Mouse (Mus musculus) CD8-positive naive resting alpha-beta T cell, adult 2 months (primary cell): ENCODE results near the gene Mgat5.

Source experiments
- DNase-seq, 2 experiments: peaks; one replicate each; pipeline ENCODE4 v3.0.0; 2022; ENCODE audit warnings: low read depth in 2 of 2, low spot score in 2 of 2

Gene Mgat5

DNA sequence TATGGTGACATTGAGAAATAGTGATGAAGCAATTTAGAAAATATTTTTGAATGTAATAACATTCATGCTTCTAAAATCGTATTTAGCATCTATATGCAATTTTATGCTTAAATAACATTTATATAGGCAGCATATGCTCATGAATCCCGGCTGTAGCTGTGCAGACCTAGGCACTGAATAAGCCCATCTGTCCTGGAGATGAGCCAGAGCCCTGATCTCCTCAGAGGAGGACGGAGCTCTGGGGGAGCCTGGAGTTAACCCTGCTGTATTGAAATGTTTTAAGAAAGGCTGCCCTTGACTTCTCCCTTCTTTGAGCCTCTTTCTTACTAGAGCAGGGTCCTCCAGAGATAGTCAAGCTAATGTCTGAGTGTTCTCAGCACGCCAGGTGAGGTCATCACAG, 217.8 kb downstream of the Mgat5 start:
- no peak for DNase-seq

DNA sequence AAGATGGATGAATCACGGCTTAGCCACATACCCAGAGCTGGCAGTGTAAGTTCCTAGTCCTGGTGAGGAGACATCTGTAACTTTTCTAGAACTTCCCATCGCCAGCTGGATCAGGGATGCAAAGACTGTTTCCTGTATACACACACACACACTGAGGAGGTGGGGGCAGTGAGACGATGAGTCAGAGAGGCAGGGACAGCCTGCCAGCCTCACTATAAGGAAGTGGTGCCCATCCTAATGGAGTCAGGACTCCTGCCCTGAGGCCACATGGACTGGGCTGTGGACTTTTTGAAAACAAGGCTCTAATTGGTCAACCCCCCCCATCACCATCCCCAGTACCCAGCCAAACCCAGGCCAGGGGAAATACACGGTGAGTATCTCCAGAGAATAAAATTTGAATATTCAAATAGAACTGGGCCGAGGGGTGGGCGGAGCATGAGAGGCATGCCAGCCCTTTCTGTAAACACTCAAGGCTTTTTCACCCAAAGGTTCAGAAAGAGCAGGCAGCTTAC, 220.3 kb downstream of the Mgat5 start:
- DNase-seq: no peak

GRCm38 (mm10) chr1:127430290-127430689, 225.5 kb downstream of the Mgat5 start:
- DNase-seq: no peak

DNA sequence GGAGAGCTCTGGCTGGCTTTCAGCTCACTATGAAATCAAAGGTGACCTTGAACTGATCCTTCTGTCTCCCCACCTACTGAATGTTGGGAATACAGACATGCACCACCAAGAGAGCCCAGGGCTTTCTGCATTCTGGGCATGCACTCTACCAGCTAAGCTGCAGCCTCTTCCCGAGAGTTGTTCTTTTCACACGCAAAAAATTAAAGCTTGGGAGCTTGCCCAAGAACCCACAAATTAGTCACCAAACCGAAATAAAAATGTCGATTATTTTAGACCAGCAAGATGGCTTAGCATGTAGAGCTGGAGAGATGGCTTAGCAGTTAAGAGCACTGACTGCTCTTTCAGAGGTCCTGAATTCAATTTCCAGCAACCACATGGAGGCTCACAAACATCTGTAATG, 230.0 kb downstream of the Mgat5 start:
- DNase-seq: no peak

- no peak for DNase-seq
Measured at GRCm38 (mm10) chr1:127437091-127437490, 232.3 kb downstream of the Mgat5 start.

- no peak for DNase-seq
Measured at GRCm38 (mm10) chr1:127439452-127439891, 234.7 kb downstream of the Mgat5 start.

GRCm38 (mm10) chr1:127441007-127441406, 236.2 kb downstream of the Mgat5 start:
- no peak for DNase-seq

DNA sequence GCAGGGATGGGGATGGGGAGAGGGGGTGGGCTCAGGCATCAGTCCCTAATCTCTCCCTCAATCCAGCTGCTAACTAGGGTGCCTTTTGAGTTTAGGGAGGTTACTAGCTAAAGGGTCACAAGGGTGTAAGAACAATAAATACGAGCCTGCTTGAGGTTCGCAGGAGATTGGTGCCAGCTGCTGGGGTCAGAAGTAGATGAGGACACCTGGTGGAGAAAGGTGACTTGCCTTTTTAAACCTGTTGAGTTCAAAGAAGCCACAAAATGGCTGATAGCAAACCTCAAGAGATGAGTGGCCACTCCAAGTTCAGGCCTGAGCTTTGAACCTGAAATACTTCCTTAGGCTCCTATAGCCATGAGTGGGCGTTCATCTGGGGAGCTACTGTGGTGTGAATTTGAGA, 236.9 kb downstream of the Mgat5 start:
- no peak for DNase-seq

GRCm38 (mm10) chr1:127442880-127443877, 238.4 kb downstream of the Mgat5 start:
- no peak for DNase-seq

DNA sequence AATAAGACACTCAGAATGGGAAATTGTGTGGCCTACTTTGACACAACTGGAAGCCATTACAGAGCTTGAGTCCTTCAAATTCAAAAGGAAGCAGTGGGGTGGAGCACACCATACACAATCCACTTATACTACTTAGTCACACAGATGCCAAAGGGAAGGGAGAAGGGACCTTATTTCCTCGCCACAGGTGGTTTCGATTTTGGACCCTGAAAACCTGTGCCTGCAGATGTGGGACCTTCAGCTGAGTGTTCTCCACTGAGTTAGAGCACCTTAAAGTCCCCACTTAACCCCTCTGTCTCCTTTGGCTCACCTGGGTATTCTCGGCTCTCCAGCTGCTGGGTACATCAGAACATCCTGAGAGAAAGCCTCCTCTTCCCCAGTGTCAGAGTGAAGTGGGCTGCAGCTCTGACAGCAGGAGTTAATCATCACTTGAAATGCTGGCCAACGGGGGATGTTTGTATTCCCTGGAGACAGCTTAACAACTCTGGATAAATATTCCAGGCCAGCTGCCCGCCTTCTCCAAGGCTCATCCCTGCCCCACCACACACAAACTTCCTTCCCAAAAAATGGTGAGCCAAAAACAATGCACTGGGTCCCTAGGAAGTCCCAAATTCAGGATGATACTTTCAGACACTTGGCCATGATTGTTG, 240.1 kb downstream of the Mgat5 start:
- DNase-seq: no peak

DNA sequence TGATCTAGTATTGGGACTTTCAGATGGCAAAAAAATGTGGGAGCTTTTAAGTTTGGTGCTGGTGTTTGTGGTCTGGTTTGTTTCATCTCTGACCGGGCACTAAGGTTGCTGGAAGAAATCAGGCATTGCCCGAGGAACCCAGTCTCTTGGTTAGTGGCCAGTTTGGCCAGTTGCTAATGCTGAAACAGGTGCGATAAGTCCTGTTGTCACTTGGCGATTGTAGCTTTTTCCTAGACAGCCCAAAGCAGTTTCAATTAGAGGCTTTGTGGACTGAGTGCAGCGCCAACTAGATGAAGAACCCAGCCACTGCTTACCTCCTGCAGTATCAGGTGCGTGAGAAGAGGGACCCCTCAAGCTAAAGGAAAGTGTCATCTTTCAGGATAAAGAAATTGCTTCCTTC, 248.6 kb downstream of the Mgat5 start:
- DNase-seq: no peak

DNA sequence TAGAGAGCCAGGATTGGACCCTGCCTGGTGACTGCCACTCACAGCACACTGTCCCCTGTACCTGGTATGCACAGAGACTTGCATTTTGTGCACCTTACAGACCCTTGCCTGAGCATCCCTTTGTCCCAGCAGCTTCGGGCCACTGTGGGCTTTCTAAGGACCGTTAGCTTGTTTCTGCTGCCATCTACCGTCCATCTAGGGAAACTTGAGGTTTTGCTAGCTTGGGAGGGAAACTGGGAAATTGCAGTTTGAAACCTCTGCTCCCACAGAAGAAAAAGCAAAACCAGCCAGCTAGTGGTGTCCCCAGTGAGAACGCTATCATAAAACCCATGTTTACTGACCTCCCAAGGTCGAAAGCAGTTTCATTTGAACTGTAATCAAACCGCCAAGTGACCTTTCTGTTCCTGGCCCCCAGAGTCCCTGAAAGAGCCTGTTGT, 254.2 kb downstream of the Mgat5 start:
- peak; percentile 11 to 32 for DNase-seq

GRCm38 (mm10) chr1:127459576-127459975, 254.8 kb downstream of the Mgat5 start:
- DNase-seq: no peak

DNA sequence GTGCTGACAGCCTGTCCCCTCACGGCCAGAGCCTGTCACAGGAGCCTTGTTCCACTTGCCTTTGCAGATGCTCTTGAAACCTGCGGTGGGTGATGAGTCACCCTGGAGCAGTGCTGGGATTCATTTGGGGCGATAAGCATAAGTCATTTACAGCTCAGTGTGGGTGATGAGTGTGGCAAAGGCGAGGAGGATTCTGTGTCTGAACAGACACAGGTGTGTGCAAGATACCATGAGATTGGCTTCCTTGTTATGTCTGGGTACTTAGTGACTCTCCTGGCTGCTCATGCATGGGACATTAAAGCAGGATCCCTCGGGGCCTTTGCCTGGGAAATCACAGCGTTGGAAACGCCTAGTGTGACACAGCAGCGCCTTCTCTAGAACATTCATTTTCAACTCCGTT, 256.2 kb downstream of the Mgat5 start:
- DNase-seq: no peak

DNA sequence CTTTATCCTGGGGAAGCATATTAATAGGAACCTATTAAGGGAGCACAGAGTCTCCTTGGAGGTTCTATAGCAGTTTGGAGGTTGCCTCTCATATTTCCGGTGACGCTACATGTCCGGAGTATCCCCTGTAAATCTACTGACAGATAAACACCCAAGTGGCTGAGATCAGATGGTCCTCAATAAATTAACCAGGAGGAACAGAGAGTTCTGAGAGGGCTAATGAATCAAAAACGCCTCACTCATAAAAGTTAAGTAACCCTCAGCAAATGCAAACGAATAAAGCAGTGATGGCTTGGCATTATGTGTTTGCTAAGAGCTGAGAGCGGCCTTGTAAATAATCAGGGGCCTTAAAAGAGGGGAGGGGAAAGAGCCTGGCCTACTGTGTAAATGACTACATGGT, 259.2 kb downstream of the Mgat5 start:
- DNase-seq: no peak

DNA sequence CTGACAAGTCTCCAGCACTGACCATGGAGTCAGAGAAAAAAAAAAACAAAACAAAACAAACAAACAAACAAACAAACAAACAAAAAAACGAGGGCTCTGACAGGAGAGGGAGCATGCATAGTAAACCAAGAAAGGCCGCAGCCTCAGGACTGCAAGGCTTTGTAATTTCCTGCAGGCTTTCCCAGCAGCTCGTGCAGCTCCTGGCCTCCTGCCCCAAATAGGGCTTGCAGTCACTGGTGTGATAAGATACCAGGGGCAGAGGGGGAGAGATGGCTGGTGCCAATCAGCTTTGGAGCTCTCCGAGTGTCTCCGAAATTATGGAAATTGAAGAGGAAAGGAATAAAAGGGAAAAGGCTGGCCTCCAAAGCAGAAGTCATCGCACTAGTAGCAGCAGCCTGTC, 260.5 kb downstream of the Mgat5 start:
- no peak for DNase-seq

DNA sequence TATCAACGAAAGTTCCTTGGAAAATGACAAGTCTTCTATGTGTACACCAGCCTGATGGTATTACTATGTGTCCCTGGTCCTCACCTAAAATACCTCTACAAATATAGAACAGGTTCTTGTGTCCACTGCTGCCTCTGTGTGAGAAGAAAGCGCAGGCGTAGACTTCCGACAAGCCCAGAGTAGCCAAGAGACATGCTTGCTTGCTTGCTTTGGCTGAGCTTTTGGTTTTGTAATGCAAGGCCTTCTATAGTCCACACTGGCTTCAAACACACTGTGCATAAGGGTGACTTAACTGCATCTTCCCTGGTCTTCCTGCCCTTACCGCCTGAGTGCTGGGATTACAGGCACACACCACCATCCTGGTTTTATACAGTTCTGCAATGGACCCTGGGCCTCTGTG, 262.4 kb downstream of the Mgat5 start:
- DNase-seq: no peak

DNA sequence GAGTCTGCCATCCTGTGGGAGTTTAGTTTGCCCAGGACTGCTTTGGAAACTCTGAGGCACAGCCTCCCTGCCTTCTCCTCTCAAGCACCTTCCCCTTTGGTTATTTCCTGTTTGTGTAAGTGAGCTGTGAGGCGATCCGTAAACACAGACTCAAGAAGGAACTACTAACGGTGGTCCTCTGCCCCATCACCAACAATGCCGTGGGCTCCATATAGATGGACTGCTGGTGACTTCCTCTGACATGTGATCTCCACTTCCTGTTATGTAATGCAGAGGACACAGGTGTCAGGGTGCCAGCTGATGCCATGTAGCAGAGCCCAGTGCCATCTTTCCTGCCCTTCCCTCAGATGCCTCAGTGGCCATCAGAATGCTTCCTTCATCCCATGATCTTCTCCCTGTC, 265.4 kb downstream of the Mgat5 start:
- DNase-seq: no peak

- DNase-seq: no peak
Measured at GRCm38 (mm10) chr1:127475756-127476155, 270.9 kb downstream of the Mgat5 start.

- DNase-seq: no peak
Measured at GRCm38 (mm10) chr1:127482911-127483310, 278.1 kb downstream of the Mgat5 start.

GRCm38 (mm10) chr1:127484188-127484587, 279.4 kb downstream of the Mgat5 start:
- DNase-seq: no peak

DNA sequence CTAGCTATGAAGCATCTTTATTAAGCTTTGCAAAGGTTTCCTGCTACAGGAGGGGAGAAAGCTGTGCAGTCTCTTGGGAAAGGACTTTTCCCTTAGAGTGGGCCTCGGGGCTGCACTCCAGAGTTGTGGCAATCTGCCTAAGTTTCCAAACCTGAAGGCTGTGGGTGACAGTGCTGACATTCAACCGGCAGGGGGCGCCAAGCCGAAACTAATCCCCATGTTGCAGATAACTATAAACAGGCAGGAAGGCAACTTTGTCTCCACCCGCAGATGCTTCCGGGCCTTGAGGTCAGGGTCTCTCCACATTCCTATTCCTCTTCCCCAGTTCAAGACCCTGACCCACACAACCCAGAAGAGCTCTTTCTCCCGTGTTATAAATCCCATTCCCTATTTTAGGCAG, 280.0 kb downstream of the Mgat5 start:
- DNase-seq: peak; percentile 32 to 48
